In genomic region chr11:98909654-98910053, GRCm38 (mm10) we compare ENCODE assay signal across 8 mouse cellular contexts. TPM values are rescaled to one million over a fixed set of nuclear protein-coding genes. Genes with fewer than 3 reads are reported as not detected.
A peak's percentile ranks its signal among the peaks of the same experiment; 100 is the strongest.
DNase-seq lines count a peak whose midpoint lies in the region; ATAC-seq and TF ChIP-seq lines count a peak whose summit lies in the region.

No protein-coding gene starts in this region.

- H3K36me3 ChIP-seq in forebrain, embryonic 13.5 days (ENCODE audit: poor library complexity, severe bottlenecking) = peaks cover 50% of the 10 kb centered on the region
- 0 out of 2 replicates have a peak, but pooled peaks cover 6% of the 10 kb centered on the region for H3K36me3 ChIP-seq in intestine, embryonic 16.5 days (ENCODE audit: control insufficient read depth, insufficient read depth, low read length)
- peaks cover 23% of the 10 kb centered on the region for H3K36me3 ChIP-seq in limb, embryonic 11.5 days (ENCODE audit: control insufficient read depth, insufficient read depth, low read length)
- no peaks in the 10 kb centered on the region for H3K36me3 ChIP-seq in midbrain, postnatal 0 days (ENCODE audit: insufficient read depth, low read length)
- H3K36me3 ChIP-seq in stomach, embryonic 16.5 days (ENCODE audit: control insufficient read depth, insufficient read depth, low read length) = no peaks in the 10 kb centered on the region; the same call in 1 of the 2 replicates

- ATAC-seq in forebrain, embryonic 13.5 days = no peak
- ATAC-seq in intestine, embryonic 16.5 days = no peak
- ATAC-seq in limb, embryonic 11.5 days (ENCODE audit: insufficient number of reproducible peaks, low FRiP score, low TSS enrichment, low read depth) = no peak
- ATAC-seq in midbrain, postnatal 0 days (ENCODE audit: low FRiP score) = no peak
- ATAC-seq in stomach, embryonic 16.5 days (ENCODE audit: insufficient read depth, low FRiP score) = no peak

- H3K4me2 ChIP-seq in forebrain, embryonic 13.5 days = peak overlapping the region; percentile 93
- H3K4me2 ChIP-seq in intestine, embryonic 16.5 days (ENCODE audit: low read depth, low read length) = no peak overlapping the region; the same call in 1 of the 2 replicates
- H3K4me2 ChIP-seq in limb, embryonic 11.5 days (ENCODE audit: low read depth, severe bottlenecking) = no peak overlapping the region; the same call in 1 of the 2 replicates
- H3K4me2 ChIP-seq in midbrain, postnatal 0 days (ENCODE audit: low read depth, low read length, poor library complexity, severe bottlenecking) = no peak overlapping the region
- peak overlapping the region; percentile 94 for H3K4me2 ChIP-seq in stomach, embryonic 16.5 days (ENCODE audit: low read depth, low read length)

- peak overlapping the region; percentile 85 for H3K4me3 ChIP-seq in bone marrow, adult 2 months (replicated peaks; ENCODE audit: control insufficient read depth, low read depth, low read length)
- H3K4me3 ChIP-seq in forebrain, embryonic 13.5 days = peak overlapping the region; percentile 57; the same call in 1 of the 2 replicates
- peak overlapping the region; percentile 6; the same call in 1 of the 2 replicates for H3K4me3 ChIP-seq in intestine, embryonic 16.5 days (ENCODE audit: low read length)
- no peak overlapping the region for H3K4me3 ChIP-seq in limb, embryonic 11.5 days (ENCODE audit: low read depth, low read length)
- H3K4me3 ChIP-seq in midbrain, postnatal 0 days (ENCODE audit: low read depth, low read length) = no peak overlapping the region
- peak overlapping the region; percentile 66; the same call in 1 of the 2 replicates for H3K4me3 ChIP-seq in stomach, embryonic 16.5 days (replicated peaks; ENCODE audit: low read length)

- WGBS in bone marrow, adult 2 months = 18% methylated on average over 6 of the region's 6 CpGs
- WGBS in forebrain, embryonic 13.5 days = 43% methylated on average over 6 of the region's 6 CpGs
- WGBS in intestine, embryonic 16.5 days = 32% methylated on average over 6 of the region's 6 CpGs
- 64% methylated on average over 6 of the region's 6 CpGs for WGBS in limb, embryonic 11.5 days
- 31% methylated on average over 6 of the region's 6 CpGs for WGBS in midbrain, postnatal 0 days
- WGBS in stomach, embryonic 16.5 days = 27% methylated on average over 6 of the region's 6 CpGs

- no peaks in the 10 kb centered on the region for H3K9me3 ChIP-seq in forebrain, embryonic 13.5 days (replicated peaks)
- H3K9me3 ChIP-seq in intestine, embryonic 16.5 days (ENCODE audit: control insufficient read depth, low read length) = no peaks in the 10 kb centered on the region
- no peaks in the 10 kb centered on the region for H3K9me3 ChIP-seq in limb, embryonic 11.5 days (ENCODE audit: control insufficient read depth, low read length)
- H3K9me3 ChIP-seq in midbrain, postnatal 0 days (ENCODE audit: low read length) = no peaks in the 10 kb centered on the region
- no peaks in the 10 kb centered on the region for H3K9me3 ChIP-seq in stomach, embryonic 16.5 days (replicated peaks; ENCODE audit: control insufficient read depth, low read length)

- H3K27ac ChIP-seq in bone marrow, adult 2 months (ENCODE audit: control insufficient read depth, insufficient read depth, low read depth, low read length, poor library complexity) = peak overlapping the region; percentile 61
- H3K27ac ChIP-seq in forebrain, embryonic 13.5 days = no peak overlapping the region
- no peak overlapping the region for H3K27ac ChIP-seq in intestine, embryonic 16.5 days (ENCODE audit: low read length)
- H3K27ac ChIP-seq in limb, embryonic 11.5 days (replicated peaks; ENCODE audit: low read depth, low read length) = no peak overlapping the region
- H3K27ac ChIP-seq in midbrain, postnatal 0 days (ENCODE audit: low read depth, low read length) = no peak overlapping the region
- H3K27ac ChIP-seq in stomach, embryonic 16.5 days (ENCODE audit: low read length) = no peak overlapping the region

- no peaks in the 10 kb centered on the region for H3K27me3 ChIP-seq in forebrain, embryonic 13.5 days
- no peaks in the 10 kb centered on the region for H3K27me3 ChIP-seq in intestine, embryonic 16.5 days (replicated peaks; ENCODE audit: control insufficient read depth, insufficient read depth, low read length)
- H3K27me3 ChIP-seq in limb, embryonic 11.5 days (ENCODE audit: control insufficient read depth, insufficient read depth, low read length) = no peaks in the 10 kb centered on the region
- H3K27me3 ChIP-seq in midbrain, postnatal 0 days (ENCODE audit: insufficient read depth, low read length) = no peaks in the 10 kb centered on the region
- H3K27me3 ChIP-seq in stomach, embryonic 16.5 days (ENCODE audit: control insufficient read depth, insufficient read depth, low read length) = no peaks in the 10 kb centered on the region

- H3K4me1 ChIP-seq in bone marrow, adult 2 months (ENCODE audit: control insufficient read depth, insufficient read depth, low read length) = peaks cover 2% of the 10 kb centered on the region; the same call in 1 of the 2 replicates
- peaks cover 22% of the 10 kb centered on the region for H3K4me1 ChIP-seq in forebrain, embryonic 13.5 days
- H3K4me1 ChIP-seq in intestine, embryonic 16.5 days (ENCODE audit: control insufficient read depth, insufficient read depth, low read length) = peaks cover 32% of the 10 kb centered on the region
- peaks cover 5% of the 10 kb centered on the region; the same call in 1 of the 2 replicates for H3K4me1 ChIP-seq in limb, embryonic 11.5 days (ENCODE audit: control insufficient read depth, insufficient read depth, low read length)
- no peaks in the 10 kb centered on the region for H3K4me1 ChIP-seq in midbrain, postnatal 0 days (ENCODE audit: insufficient read depth, low read length)
- peaks cover 20% of the 10 kb centered on the region for H3K4me1 ChIP-seq in stomach, embryonic 16.5 days (ENCODE audit: control insufficient read depth, insufficient read depth, low read length)

- DNase-seq in heart, adult 11 months = peak; percentile 93
- no peak for DNase-seq in heart, adult 9 months (ENCODE audit: low spot score in 2 of 2)
- peak; percentile 62 for DNase-seq in limb, embryonic 11.5 days (ENCODE audit: low spot score)
- peak; percentile 86 for DNase-seq in midbrain, postnatal 0 days (ENCODE audit: low spot score)

- TF ChIP-seq POLR2A in bone marrow, adult 2 months (IDR thresholded peaks at IDR 0.05; ENCODE audit: borderline replicate concordance, control insufficient read depth, low read depth, low read length) = no peak

- peak overlapping the region; percentile 50 for H3K9ac ChIP-seq in forebrain, embryonic 13.5 days
- H3K9ac ChIP-seq in intestine, embryonic 16.5 days (ENCODE audit: low read depth, low read length) = peak overlapping the region; percentile 26; the same call in 1 of the 2 replicates
- no peak overlapping the region for H3K9ac ChIP-seq in limb, embryonic 11.5 days (ENCODE audit: low read length)
- H3K9ac ChIP-seq in midbrain, postnatal 0 days (replicated peaks; ENCODE audit: low read length, poor library complexity, severe bottlenecking) = no peak overlapping the region
- peak overlapping the region; percentile 31; the same call in 1 of the 2 replicates for H3K9ac ChIP-seq in stomach, embryonic 16.5 days (ENCODE audit: low read length)

- peak; percentile 38 for TF ChIP-seq CTCF in bone marrow, adult 2 months (IDR thresholded peaks at IDR 0.05; ENCODE audit: control insufficient read depth, insufficient read depth, low read length)
- peak; percentile 82 for TF ChIP-seq CTCF in midbrain, postnatal 0 days (IDR thresholded peaks at IDR 0.05)

RNA-seq across cellular contexts. Expression of gene Cdc6, which starts 2.1 kb away (rescaled TPM):
- 50.4 and 53.9 TPM in 2 replicates for polyA plus RNA-seq in bone marrow, adult 2 months (2011; ENCODE audit: insufficient read depth, insufficient read length, low replicate concordance, missing spikeins)
- polyA plus RNA-seq in forebrain, embryonic 13.5 days (2015; fragmentation: Nextera tagmentation; extraction: Ambion mirVana) = 23.0 and 26.9 TPM in 2 replicates
- 18.9 and 23.0 TPM in 2 replicates for polyA plus RNA-seq in intestine, embryonic 16.5 days (2015; fragmentation: Nextera tagmentation; extraction: Ambion mirVana)
- 58.7 and 63.4 TPM in 2 replicates for polyA plus RNA-seq in limb, embryonic 11.5 days (2014; fragmentation: Nextera tagmentation; extraction: Ambion mirVana)
- 0.19 and 0.44 TPM in 2 replicates for total RNA-seq in midbrain, postnatal 0 days (2014; rRNA removed)
- 0.52 and 0.65 TPM in 2 replicates for polyA plus RNA-seq in midbrain, postnatal 0 days (2015; fragmentation: Nextera tagmentation; extraction: Ambion mirVana)
- 26.9 and 28.1 TPM in 2 replicates for polyA plus RNA-seq in stomach, embryonic 16.5 days (2015; fragmentation: Nextera tagmentation; extraction: Ambion mirVana)

RNA-seq across cellular contexts. Expression of gene Rara, which starts 18.0 kb away (rescaled TPM):
- polyA plus RNA-seq in bone marrow, adult 2 months (2011; ENCODE audit: insufficient read depth, insufficient read length, low replicate concordance, missing spikeins) = 8.9 and 17.2 TPM in 2 replicates
- polyA plus RNA-seq in forebrain, embryonic 13.5 days (2015; fragmentation: Nextera tagmentation; extraction: Ambion mirVana) = 8.7 and 10.2 TPM in 2 replicates
- 28.2 and 31.2 TPM in 2 replicates for polyA plus RNA-seq in intestine, embryonic 16.5 days (2015; fragmentation: Nextera tagmentation; extraction: Ambion mirVana)
- 46.7 and 48.7 TPM in 2 replicates for polyA plus RNA-seq in limb, embryonic 11.5 days (2014; fragmentation: Nextera tagmentation; extraction: Ambion mirVana)
- 14.3 and 20.4 TPM in 2 replicates for total RNA-seq in midbrain, postnatal 0 days (2014; rRNA removed)
- polyA plus RNA-seq in midbrain, postnatal 0 days (2015; fragmentation: Nextera tagmentation; extraction: Ambion mirVana) = 8.2 and 8.7 TPM in 2 replicates
- polyA plus RNA-seq in stomach, embryonic 16.5 days (2015; fragmentation: Nextera tagmentation; extraction: Ambion mirVana) = 28.8 and 30.1 TPM in 2 replicates

RNA-seq across cellular contexts. Expression of gene Wipf2, which starts 46.2 kb away (rescaled TPM):
- 5.9 and 11.3 TPM in 2 replicates for polyA plus RNA-seq in bone marrow, adult 2 months (2011; ENCODE audit: insufficient read depth, insufficient read length, low replicate concordance, missing spikeins)
- 5.0 and 5.4 TPM in 2 replicates for polyA plus RNA-seq in forebrain, embryonic 13.5 days (2015; fragmentation: Nextera tagmentation; extraction: Ambion mirVana)
- polyA plus RNA-seq in intestine, embryonic 16.5 days (2015; fragmentation: Nextera tagmentation; extraction: Ambion mirVana) = 3.4 and 3.5 TPM in 2 replicates
- polyA plus RNA-seq in limb, embryonic 11.5 days (2014; fragmentation: Nextera tagmentation; extraction: Ambion mirVana) = 6.3 and 7.4 TPM in 2 replicates
- total RNA-seq in midbrain, postnatal 0 days (2014; rRNA removed) = 9.2 and 9.8 TPM in 2 replicates
- 3.0 and 3.8 TPM in 2 replicates for polyA plus RNA-seq in midbrain, postnatal 0 days (2015; fragmentation: Nextera tagmentation; extraction: Ambion mirVana)
- 5.0 and 5.3 TPM in 2 replicates for polyA plus RNA-seq in stomach, embryonic 16.5 days (2015; fragmentation: Nextera tagmentation; extraction: Ambion mirVana)

Comparison
In these comparisons a context has a peak if more than half of its experiments do, and no peak if none do; other contexts are left out.
1. DNase-seq: peak in heart, adult 11 months (single experiment), limb, embryonic 11.5 days (single experiment) and midbrain, postnatal 0 days (single experiment); none in heart, adult 9 months (0 of 2).
2. H3K4me3 ChIP-seq: peak in bone marrow, adult 2 months (single experiment), forebrain, embryonic 13.5 days (single experiment), intestine, embryonic 16.5 days (single experiment) and stomach, embryonic 16.5 days (single experiment); none in limb, embryonic 11.5 days (single experiment) and midbrain, postnatal 0 days (single experiment).
3. H3K4me2 ChIP-seq: peak in forebrain, embryonic 13.5 days (single experiment) and stomach, embryonic 16.5 days (single experiment); none in intestine, embryonic 16.5 days (single experiment), limb, embryonic 11.5 days (single experiment) and midbrain, postnatal 0 days (single experiment).
4. H3K9ac ChIP-seq: peak in forebrain, embryonic 13.5 days (single experiment), intestine, embryonic 16.5 days (single experiment) and stomach, embryonic 16.5 days (single experiment); none in limb, embryonic 11.5 days (single experiment) and midbrain, postnatal 0 days (single experiment).
5. RNA of gene Cdc6, which starts 2.1 kb away (polyA plus RNA-seq): 58.7 to 63.4 TPM in limb, embryonic 11.5 days, 50.4 to 53.9 TPM in bone marrow, adult 2 months, 26.9 to 28.1 TPM in stomach, embryonic 16.5 days, 18.9 to 23.0 TPM in intestine, embryonic 16.5 days and 23.0 to 26.9 TPM in forebrain, embryonic 13.5 days; 0.52 to 0.65 TPM in midbrain, postnatal 0 days; every median in the first group is over 10 times any median in the second.